Mouse (Mus musculus) erythroid progenitor cell, adult 5-6 weeks (primary cell): ENCODE data around the gene Zeb2. TPM values are rescaled to one million over a fixed set of nuclear protein-coding genes. Genes with fewer than 3 reads are reported as not detected.
"Not testable (repeated sequence)": the region's sequence is repeated elsewhere in the genome, so short reads cannot be mapped to it uniquely, and the experiment has no call there.

Experiments used
- ATAC-seq: replicated peaks from 2 replicates; pipeline ENCODE4 v1.8.0; 2016; ENCODE audit warnings: moderate number of reproducible peaks, mild to moderate bottlenecking, moderate TSS enrichment, inconsistent platforms; ENCODE audit not compliant: poor library complexity, low FRiP score, severe bottlenecking
- total RNA-seq, 2 experiments: library from RNA; stranded (forward) in 1 of 2; stranded (reverse) in 1 of 2; fragments of 150-400 nt in 1 of 2; fragments of 186-747, 209-891 nt in 1 of 2; gene quantifications; 2 replicates each; pipeline versions ENCODE4 v1.2.3 to v1.2.4; 2015 to 2017; ENCODE audit warnings: low replicate concordance in 2 of 2

Gene Zeb2
- total RNA-seq, 2 experiments from 2014 or later, result 49.9 to 60.1 TPM

DNA sequence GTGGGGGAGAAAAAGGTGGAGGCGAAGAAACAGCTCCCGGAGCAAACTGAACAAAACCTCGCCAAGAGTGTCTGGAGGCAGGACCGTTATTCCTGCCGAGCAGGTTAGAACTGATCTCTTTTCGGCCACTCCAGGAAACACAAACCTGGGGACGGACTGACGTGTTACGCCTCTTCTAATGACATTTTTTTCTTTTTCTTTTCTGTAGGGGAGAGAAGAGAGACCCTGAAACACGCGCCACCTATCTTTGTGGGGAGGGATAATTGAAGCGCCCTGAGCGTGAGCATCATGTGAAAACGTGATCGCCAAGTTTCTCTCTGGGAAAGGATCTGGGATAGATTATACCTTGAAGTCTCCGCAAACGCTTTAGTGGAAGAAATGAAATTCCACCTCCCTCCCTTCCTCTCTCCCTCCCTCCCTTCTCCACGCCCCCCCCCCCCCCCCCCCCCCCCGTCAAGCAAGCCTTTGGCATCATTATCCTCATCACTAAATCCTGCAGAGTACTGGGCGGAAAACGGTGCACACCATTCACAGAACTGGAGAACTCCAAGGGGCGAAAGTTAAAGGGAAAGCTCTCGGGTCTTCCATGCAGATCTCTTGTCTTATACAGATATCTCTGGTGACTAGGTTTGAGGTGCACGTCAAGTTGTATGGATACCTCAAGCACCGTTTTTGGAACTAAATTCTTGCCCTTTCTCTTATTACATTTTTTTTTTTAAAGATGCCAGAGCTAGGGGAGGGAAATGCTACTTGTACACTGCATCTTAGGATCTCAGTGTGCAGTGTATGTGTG is 4.1 kb downstream of the Zeb2 start:
- peak; percentile 36 for ATAC-seq

DNA sequence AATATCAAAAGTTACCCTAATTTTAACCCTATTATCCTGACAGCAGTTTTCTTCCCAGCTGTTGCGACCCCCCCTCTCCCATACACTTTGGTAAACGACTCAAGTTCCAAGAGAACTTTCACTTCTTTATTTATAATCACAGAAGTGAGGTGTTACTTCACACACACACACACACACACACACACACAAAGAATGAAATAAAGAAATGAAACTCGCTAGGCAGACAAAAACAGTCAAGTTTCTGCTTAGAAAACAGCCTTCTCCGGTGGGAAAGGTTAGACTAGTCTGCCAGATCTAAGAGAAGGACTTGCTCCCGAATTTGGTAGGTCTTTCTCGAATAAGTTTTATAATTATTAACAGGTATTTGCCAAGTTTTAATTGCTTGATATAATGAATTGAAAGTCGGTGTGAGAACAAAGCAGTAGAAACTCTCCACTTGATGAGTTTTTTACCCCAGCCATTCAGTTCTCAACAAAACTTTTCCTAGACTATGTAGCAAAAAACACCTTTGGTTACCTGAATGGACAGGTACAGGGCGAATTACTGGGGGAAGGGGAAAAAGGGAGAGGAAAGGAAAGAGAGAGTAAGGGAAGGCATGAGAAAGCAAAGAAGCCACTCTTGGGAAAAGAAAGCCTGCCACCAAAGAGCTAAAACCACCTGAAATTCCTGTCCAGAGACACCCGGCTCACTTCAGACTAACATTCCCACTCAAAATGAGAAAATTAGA is 5.0 kb downstream of the Zeb2 start:
- ATAC-seq, result no peak

DNA sequence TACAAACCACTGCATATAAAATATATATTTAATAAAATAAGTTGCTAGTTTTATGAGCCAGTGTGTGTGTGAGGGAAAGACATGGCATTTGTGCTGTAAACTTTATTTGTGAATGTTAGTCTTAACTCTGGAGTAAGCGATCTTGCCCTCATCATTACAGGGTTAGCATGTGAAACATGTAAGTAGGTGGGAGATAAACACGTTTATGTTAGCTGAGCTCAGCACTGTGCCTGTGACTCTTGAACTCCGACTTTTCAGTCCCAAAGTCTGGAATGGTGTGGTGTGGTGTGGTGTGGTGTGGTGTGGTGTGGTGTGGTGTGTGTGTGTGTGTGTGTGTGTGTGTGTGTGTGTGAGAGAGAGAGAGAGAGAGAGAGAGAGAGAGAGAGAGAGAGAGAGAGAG is 5.6 kb downstream of the Zeb2 start:
- ATAC-seq, result not testable (repeated sequence)

DNA sequence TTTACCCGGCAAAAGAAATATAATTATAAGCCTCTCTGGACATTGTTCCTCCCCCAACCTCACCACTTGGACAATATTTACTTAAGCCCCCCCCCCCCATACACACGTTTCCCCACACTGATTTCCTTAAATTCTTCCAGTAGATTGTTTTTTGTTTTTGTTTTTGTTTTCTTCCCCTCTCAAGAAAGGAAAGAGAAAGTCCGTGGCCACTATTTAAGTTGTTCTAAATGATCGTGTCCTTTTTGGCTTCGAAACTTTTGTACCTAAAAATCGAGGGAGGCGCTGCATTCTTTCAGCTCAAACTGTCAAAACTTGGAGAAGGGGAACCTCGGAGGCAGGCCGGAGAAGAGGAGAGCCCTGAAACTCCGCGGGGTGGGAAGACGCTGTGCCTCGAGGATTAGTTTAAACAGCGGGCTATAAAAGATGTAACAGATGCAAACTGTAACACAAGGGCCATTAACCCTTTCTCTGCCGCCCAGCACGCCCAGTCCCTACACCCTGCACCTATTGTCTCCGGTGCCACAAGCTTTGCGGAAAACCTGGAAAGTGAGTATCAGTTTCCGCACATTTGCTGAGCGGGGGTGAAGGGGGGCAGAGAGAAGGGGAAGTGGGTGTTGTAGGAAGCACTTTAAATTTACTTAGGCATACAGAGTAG is 6.3 kb downstream of the Zeb2 start:
- ATAC-seq, result peak; percentile 6; the same call in 1 of the 2 replicates

DNA sequence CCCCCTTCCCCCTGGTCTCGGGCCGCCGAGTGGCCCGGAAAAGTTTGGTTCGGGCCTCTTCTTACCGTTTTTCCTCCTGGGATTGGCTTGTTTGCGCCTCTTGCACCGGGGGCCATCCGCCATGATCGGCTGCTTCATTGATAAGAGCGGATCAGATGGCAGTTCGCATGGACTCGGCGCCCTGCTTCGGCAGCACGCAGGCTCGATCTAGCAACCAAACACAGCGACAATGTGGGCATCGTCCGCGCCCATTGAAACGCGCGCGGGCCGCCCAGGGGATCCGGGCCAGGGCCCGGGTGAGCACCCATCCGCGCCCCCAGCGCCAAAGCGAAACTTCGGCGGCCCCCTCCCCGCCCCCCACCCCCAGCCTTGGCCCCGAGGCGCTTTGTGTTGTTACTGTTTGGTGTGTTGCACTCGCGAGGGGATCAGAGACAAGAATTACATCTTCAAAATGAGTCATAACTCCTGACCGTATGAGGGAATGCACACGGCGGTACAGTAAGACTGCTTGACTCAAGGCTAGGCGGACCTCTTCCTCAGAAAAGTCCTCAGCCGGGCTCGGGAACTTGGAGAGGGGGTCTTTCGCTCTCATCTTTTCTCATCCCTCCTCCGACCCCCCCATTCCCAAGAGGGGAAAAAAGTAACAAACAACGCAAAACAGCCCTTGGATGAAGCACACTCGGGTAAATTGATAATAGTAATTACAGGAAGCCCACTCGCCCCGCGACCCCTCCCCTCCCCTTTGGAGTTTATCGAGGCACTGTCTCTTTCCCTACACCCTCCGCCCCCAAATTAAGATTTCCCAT is 7.0 kb downstream of the Zeb2 start:
- ATAC-seq, result peak; percentile 72

DNA sequence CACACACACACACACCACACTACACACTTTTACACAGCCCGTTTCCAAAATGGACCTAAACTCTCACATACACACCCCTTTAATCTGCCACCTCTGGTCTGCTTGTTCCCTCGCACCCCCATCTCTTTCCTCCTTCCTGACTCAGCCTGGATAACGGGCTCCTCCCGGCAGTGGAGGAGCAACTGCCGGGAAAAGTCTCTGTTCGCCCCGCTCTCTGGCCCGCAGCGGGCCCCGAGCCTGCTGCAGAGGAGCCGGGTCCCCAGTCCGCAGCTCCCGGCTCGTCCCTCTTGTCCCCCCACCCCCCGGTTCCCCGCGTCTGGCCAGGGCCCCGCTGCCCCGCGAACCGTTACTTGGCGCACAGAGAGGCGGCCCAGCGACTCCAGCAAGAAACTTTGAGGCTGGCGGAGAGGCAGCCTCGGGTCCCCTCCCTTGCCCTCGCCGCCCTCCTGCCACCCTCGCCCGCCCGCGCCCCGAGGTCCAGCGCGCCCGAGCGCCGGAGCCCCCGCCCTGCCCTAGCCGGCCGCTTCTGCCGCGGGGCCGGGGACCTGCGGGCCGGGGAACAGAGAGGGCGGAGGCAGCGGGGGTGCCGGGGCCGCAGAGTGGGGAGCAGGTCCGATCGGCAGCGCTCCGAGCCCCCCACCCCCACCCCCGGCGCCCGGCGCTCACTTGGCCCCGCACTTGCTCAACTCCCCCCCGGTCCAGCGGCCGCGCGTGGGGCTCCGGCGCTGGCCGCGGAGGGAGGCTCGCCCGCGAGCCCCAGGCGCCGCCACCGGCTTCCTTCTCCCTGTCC is 7.8 kb downstream of the Zeb2 start:
- ATAC-seq, result peak; percentile 38

DNA sequence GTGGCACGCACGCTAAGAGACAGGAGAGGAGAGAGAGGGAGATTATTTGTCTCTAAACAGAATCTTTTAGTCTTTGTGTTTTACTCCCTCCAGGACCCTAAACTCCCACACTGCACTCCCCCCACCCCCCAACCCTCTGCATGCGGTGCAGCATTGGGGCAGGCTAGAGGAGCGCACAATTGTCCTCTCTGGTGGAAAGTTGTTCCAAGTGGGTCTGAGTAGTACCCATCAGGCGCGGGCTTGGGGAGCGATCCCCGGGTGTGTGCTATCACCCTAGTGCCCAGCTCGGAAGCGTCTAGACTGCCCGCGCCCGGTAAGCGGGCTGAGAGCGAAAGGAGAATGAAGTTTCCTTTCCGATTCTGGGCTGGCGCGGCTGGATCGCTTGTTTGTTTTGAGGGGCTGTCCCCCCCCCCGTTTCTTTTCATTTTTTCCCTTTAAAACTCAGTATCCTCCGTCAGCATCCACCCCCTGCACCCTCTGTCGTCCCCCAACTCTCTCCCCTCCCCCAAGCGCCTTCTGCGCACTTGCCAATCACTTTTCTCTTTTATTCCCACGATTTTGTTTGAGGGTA is 8.6 kb downstream of the Zeb2 start:
- ATAC-seq, result peak; percentile 54

DNA sequence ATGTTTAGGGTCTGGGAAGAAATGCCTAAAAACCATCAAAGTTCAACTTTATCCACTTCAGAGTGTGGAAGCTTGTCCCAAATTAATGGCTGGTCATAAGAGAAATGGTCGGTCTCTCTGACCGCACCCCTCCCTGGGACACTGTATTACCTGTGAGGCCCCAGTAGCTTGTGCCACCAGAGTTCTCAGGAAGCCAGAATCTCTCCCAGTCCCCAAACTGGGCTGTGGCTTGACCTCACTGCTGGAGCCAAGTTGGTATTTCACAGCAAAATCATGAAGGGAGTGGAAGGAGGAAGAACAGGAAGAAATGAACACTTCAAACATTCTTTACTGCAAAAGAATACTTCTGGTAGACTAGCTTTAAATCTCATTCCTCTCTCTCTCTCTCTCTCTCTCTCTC is 9.6 kb downstream of the Zeb2 start:
- ATAC-seq, result no peak

DNA sequence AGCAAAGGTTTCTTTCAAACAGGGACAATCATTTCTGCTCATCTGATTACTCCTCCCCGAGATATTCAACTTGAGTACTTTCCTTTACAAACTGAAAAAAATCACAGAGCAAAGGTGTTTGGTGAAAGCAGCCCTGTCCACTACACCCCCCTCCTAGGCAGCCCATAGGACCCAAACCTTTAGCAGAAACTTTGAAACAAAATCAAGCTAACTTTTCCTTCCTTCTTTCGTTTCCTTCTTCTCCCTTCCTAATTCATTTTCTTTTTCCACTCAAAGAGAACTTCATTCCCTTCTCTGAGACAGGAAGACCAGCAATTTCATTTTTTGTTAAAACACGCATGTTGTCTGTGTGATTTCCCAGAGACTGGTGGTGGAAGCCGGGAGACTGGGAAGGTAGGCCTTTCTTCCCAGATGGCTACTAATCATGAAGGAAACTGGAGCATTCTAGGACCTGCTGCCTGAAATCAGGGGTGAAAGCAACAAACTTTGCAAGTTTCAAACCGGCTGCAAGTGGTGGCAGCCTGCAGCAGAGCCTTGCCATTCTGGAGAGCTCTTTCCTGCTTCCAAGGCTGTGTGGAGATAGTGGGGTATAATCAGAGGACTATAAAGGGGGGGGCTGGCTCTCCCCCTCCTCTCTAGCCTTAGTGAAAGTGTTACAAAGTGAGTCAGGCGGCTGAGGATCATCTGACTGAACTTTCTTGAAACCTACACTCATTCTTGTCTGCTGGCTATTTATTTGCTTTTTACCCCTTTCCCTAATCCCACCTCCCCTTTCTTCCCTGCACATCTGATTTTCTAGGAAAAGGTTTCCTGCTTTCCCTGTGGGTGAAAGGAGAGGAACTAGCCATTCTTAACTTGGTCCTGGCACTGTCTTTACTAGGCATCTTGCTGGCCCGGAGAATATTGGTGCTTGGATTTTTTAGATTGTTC is 11.0 kb downstream of the Zeb2 start:
- no peak for ATAC-seq

DNA sequence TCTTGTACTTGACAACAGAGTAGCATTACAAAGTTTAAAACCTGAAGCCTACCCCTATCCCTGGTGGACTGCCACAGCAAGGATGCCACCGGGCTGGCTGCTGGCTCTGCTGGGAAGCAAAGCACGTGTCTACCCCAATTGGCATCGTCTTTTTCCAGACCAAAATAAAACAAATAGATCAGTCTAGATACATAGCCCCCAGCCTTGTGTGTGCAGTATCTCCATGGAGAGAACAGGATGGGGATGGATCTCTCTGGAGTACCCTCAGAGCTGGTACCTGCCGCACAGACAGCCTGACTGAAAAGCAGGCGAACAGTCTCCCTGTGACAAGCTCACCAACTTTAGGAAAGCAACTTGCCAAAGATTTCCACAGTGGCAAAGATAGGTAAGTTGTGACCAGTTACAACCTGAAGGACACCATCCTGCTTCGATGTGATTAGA is 11.9 kb downstream of the Zeb2 start:
- no peak for ATAC-seq

DNA sequence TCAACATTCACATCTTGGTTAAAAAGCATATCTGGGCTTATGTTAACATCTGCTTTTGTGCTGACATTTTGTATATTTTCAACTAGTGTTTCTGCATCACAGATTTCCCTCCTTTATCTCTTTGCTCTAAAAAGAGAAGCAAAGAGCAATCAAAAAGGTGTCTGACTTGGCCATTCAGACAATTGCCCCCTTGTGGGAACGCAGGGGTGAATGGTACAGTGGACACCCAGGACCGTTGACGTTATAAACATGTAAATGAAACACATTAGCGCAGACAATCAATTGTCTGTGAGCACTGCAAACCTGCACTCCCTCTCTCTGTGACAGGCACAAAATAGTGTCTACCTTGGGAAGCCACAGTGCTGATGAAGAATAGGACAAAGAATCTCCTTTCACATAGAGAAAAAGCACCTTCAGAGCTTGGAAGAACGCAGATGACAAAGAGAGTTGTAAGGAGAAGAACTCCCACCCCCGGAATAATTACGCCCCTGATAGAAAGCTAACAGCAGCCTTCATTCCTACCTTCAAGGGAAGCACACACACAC is 12.6 kb downstream of the Zeb2 start:
- no peak for ATAC-seq

DNA sequence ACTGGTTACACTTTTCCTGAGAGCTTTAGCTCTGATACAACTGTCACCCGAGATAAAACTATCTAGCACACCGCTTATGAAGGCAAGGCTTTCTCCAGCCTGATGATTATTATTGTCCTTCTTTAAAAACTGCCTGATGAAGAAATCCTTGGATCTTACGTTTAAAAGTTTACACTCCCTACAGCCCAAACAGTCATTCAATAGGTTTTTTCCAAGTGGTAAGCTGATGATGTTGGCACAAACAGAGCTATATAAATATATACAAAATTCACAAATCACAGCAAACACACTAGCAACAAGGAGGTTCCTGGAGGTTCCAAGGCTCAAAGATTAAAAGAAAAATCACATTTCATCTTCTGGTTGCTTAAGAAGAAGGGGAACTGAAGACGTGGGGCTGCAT is 13.1 kb downstream of the Zeb2 start:
- ATAC-seq, result no peak

DNA sequence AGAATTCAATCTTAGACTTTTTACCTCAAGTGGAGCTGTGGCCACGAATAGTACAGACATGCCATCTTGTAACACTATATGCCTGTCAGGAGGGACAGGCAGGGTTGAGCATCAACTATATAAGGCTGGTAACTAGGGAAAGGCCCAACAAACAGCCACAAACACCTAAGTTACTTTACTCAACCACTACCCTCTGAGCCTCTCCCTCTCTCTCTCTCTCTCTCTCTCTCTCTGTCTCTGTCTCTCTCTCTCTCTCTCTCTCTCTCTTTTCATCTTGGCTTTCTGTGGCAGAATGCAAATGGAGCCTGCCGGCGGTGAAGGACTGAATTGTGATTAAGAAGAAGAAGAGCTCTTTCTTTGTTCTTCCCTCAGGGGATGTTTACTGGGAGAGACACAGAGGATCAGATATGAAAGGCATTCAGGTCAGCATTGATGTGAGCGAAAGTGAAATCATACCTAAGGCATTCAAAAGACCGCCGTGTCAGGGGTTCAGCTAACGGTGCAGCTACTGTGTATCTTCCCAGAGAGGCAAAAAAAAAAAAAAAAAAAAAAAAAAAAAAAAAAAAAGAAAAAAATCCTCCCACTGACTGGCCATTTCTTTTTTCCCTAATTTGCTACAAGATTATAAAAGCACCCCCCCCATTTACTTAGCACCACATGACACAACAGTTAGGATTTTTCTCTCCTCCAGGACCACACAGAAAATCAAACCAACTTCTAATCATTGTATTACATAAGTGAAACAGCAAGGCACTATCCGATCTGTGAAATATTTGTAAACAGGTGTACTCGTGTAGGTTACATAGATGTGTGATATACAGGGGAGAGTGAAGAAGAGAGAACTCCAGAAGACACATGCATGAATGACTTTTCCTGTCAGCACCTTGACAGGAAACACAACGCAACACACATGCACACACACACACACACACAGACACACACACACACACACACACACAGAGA is 13.9 kb downstream of the Zeb2 start:
- no peak for ATAC-seq

DNA sequence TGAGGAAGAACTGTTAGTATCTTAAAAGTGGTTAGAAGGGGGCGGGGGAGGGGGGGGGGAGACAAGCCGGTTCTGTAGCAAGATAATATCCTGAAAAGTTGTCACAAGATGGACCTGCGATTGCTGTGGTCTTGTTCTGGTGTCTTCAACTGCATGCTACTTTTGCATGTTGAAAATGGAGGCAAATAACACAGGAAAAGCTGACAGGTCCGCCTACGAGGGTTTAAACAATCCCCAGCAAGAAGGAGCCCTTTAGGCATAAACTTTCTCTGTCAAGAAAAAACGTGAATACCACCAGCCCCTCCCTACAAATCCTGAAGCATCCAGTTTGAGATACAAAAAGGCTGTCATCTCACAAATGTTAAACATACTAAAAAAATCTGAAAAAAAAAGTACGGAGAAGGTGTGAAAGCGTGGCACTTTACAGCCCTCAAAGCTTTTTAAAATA is 15.0 kb downstream of the Zeb2 start:
- ATAC-seq, result no peak

DNA sequence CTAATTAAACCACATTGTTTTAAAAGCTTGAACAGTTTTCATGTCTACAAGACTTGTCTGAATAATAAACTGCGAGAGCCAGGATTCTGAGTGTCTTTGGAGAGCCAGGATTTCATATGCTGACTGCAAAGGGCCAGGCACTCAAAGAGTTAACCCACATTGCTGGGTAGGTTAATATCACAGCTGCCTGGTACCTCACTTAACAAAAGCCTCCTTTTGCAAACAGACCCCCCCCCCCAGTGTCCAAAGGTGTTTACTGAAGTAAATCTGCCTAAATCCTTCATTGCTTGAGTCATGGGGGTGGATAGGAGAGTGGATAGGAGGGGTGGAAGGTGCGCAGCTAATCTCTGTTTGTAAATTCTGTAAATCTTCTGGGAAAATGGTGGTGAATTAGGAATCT is 15.6 kb downstream of the Zeb2 start:
- no peak for ATAC-seq

DNA sequence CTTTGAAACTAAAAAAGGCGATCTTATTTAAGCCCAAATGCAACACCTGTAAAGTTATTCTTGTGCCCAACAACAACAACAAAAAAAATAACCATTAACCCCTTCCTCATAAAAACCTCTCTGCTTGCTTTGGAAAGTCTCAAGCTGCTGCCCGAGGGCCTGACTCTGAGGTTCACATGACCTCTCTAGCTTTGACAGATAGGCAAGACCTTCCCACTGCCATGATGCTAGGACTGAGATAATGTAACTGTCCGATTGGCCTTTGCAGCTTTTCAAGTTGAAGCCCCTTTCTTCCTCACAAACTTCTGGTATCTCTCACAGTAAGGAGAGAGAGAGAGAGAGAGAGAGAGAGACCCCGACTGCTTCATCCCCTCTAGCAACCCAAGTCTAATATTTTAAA is 16.2 kb downstream of the Zeb2 start:
- 0 out of 2 replicates have a peak, but pooled peaks have one; percentile 45 for ATAC-seq
